ENCODE assay signal across 9 mouse cellular contexts in genomic region chr12:53032762-53033161, GRCm38 (mm10).
A peak's percentile ranks its signal among the peaks of the same experiment; 100 is the strongest.
DNase-seq lines count a peak whose midpoint lies in the region; ATAC-seq lines count a peak whose summit lies in the region.
"Had no signal": no experiment of that assay in that cellular context is flagged by ENCODE, and none has a peak within 500 bp of the region (broad histone marks: within the 10 kb centered on the region; RNA-seq: fewer than 3 reads in every experiment).

No protein-coding gene starts in this region.

- H3K27ac ChIP-seq in midbrain, embryonic 12.5 days (replicated peaks), result peak overlapping the region; percentile 92

- H3K4me1 ChIP-seq in midbrain, embryonic 12.5 days, result peaks cover 28% of the 10 kb centered on the region
- H3K4me1 ChIP-seq: megakaryocyte, embryonic 14.5 days had no signal

- H3K4me3 ChIP-seq in midbrain, embryonic 12.5 days, result no peak overlapping the region
- H3K4me3 ChIP-seq: megakaryocyte, embryonic 14.5 days had no signal

- H3K36me3 ChIP-seq in midbrain, embryonic 12.5 days, result no peaks in the 10 kb centered on the region; the same call in 1 of the 2 replicates

- WGBS in midbrain, embryonic 12.5 days, result 0% methylated on average over 7 of the region's 7 CpGs

- peak; percentile 93 for ATAC-seq in midbrain, embryonic 12.5 days (ENCODE audit: low FRiP score, low read depth)
- no peak for ATAC-seq in megakaryocyte progenitor cell, adult 5-6 weeks (replicated peaks; ENCODE audit: poor library complexity)

- no peak overlapping the region; the same call in 1 of the 2 replicates for H3K9ac ChIP-seq in midbrain, embryonic 12.5 days (replicated peaks)

- H3K9me3 ChIP-seq in midbrain, embryonic 12.5 days, result no peaks in the 10 kb centered on the region
- H3K9me3 ChIP-seq: megakaryocyte, embryonic 14.5 days had no signal

- DNase-seq in thymus, postnatal 4 days, result peak; percentile 9
- DNase-seq in thymus, postnatal 25 days, result no peak
- DNase-seq in cerebellum, postnatal 36 days, result peak; percentile 38 to 40
- peak; percentile 21 for DNase-seq in heart, adult 8-10 months (ENCODE audit: low spot score)
- DNase-seq in kidney, adult 18-20 months, result peak; percentile 17
- no peak for DNase-seq in spleen, postnatal 14 days (ENCODE audit: low spot score in 2 of 2)

- H3K4me2 ChIP-seq in midbrain, embryonic 12.5 days (replicated peaks), result peak overlapping the region; percentile 32

- H3K27me3 ChIP-seq in midbrain, embryonic 12.5 days, result no peaks in the 10 kb centered on the region
- H3K27me3 ChIP-seq: megakaryocyte, embryonic 14.5 days had no signal

Comparison
In these comparisons a context has a peak if more than half of its experiments do, and no peak if none do; other contexts are left out.
1. DNase-seq: peak in thymus, postnatal 4 days (single experiment), cerebellum, postnatal 36 days (2 of 2), heart, adult 8-10 months (single experiment) and kidney, adult 18-20 months (single experiment); none in thymus, postnatal 25 days (single experiment) and spleen, postnatal 14 days (0 of 2).